Mouse (Mus musculus): ENCODE measurements around the gene Smarcc1. TPM values are rescaled to one million over a fixed set of nuclear protein-coding genes. Genes with fewer than 3 reads are reported as not detected.

Smarcc1 gene
- total and polyA plus RNA-seq, 3 experiments: 30.4 to 97.0 (median 41.3) TPM

GRCm38 (mm10) chr9:110228671-110229070 lies 111.2 kb downstream of the Smarcc1 start:
- dilution Hi-C loops (cut with MboI; ENCODE audit: extremely low pct_ligation_motif_present, extremely low pct_unique_long_range_greater_than_20kb, low sequenced_read_pairs): no loop called here
- no peak overlapping the region for H3K9ac ChIP-seq (ENCODE audit: insufficient read depth, low read depth)
- H3K36me3 ChIP-seq (replicated peaks in 1 of 2; ENCODE audit: control insufficient read depth in 1 of 2, insufficient read depth in 1 of 2, low read length in 1 of 2): peaks cover 30 to 68% of the 10 kb centered on the region in 2 experiments
- no peak overlapping the region for H3K4me3 ChIP-seq (replicated peaks in 1 of 3; ENCODE audit: low read depth in 2 of 3, low read length in 2 of 3, poor library complexity in 1 of 3)
- TF ChIP-seq MYC (IDR thresholded peaks at IDR 0.05; ENCODE audit: low read depth, low read length) (0 out of 2 replicates have a peak, but pooled peaks have one; percentile 49), JUN (IDR thresholded peaks at IDR 0.05; ENCODE audit: insufficient read depth, low read depth, low read length) (no peak)
- peak overlapping the region; percentile 88 for H3K27ac ChIP-seq (ENCODE audit: insufficient read depth, low read depth)
- no peaks in the 10 kb centered on the region for H3K27me3 ChIP-seq (replicated peaks)
- 0 out of 2 replicates have a peak, but pooled peaks cover 3% of the 10 kb centered on the region for H3K79me2 ChIP-seq (replicated peaks; ENCODE audit: control insufficient read depth, extremely low read depth, insufficient read depth, poor library complexity, severe bottlenecking)
- in situ Hi-C loops (cut with MboI; ENCODE audit: low pct_ligation_motif_present, low pct_unique_long_range_greater_than_20kb, low sequenced_read_pairs): no loop called here
- H3K9me3 ChIP-seq (replicated peaks; ENCODE audit: low read length): no peaks in the 10 kb centered on the region
- H3K4me1 ChIP-seq (ENCODE audit: control insufficient read depth in 1 of 2, insufficient read depth in 2 of 2): peaks cover 24 to 50% of the 10 kb centered on the region in 2 experiments
- peak; percentile 61 for DNase-seq (ENCODE audit: extremely low read depth)
- H3K4me2 ChIP-seq (ENCODE audit: insufficient read depth, low read depth, poor library complexity, severe bottlenecking): 0 out of 2 replicates have a peak overlapping the region, but pooled peaks have one; percentile 67

- dilution Hi-C loops (cut with MboI; ENCODE audit: extremely low pct_ligation_motif_present, extremely low pct_unique_long_range_greater_than_20kb, low sequenced_read_pairs) (no loop called here), in situ Hi-C loops (cut with MboI; ENCODE audit: low pct_ligation_motif_present, low pct_unique_long_range_greater_than_20kb, low sequenced_read_pairs) (no loop called here)
- TF ChIP-seq SIN3A (IDR thresholded peaks at IDR 0.05; ENCODE audit: low read length) (no peak; the same call in 1 of the 2 replicates), PAX5 (IDR thresholded peaks at IDR 0.05; ENCODE audit: low read length) (no peak), BHLHE40 (IDR thresholded peaks at IDR 0.05; ENCODE audit: low read depth, low read length) (no peak; the same call in 1 of the 2 replicates), TBP (conservative IDR thresholded peaks at IDR 0.05; ENCODE audit: low read depth, low read length) (no peak), MAFK (IDR thresholded peaks at IDR 0.05; ENCODE audit: insufficient replicate concordance, low read length) (no peak), HCFC1 (IDR thresholded peaks at IDR 0.05; ENCODE audit: low read depth, low read length) (peak; percentile 5; the same call in 1 of the 2 replicates), RAD21 (IDR thresholded peaks at IDR 0.05; ENCODE audit: low read depth, low read length) (no peak; the same call in 1 of the 2 replicates), UBTF (IDR thresholded peaks at IDR 0.05; ENCODE audit: low read depth, low read length) (0 out of 2 replicates have a peak, but pooled peaks have one; percentile 73), NELFE (IDR thresholded peaks at IDR 0.05; ENCODE audit: low read depth, low read length) (no peak), CHD1 (IDR thresholded peaks at IDR 0.05; ENCODE audit: low read depth, low read length) (no peak), GABPA (IDR thresholded peaks at IDR 0.05; ENCODE audit: insufficient replicate concordance, low read depth, low read length) (no peak), MXI1 (IDR thresholded peaks at IDR 0.05; ENCODE audit: low read depth, low read length) (peak; percentile 46), MEF2A (IDR thresholded peaks at IDR 0.05; ENCODE audit: borderline replicate concordance, low read depth, low read length) (peak; percentile 13; the same call in 1 of the 2 replicates), IRF4 (IDR thresholded peaks at IDR 0.05; ENCODE audit: low read depth, low read length) (peak; percentile 52; the same call in 1 of the 2 replicates), JUN (IDR thresholded peaks at IDR 0.05; ENCODE audit: insufficient read depth, low read depth, low read length) (no peak; the same call in 1 of the 2 replicates), NRF1 (IDR thresholded peaks at IDR 0.05; ENCODE audit: low read depth, low read length) (no peak), ZC3H11A (IDR thresholded peaks at IDR 0.05; ENCODE audit: low read depth, low read length) (no peak), RCOR1 (conservative IDR thresholded peaks at IDR 0.05; ENCODE audit: low read depth, low read length) (0 out of 2 replicates have a peak, but pooled peaks have one; percentile 67), KAT2A (IDR thresholded peaks at IDR 0.05; ENCODE audit: insufficient replicate concordance, low read length) (0 out of 2 replicates have a peak, but pooled peaks have one; percentile 23), USF1 (IDR thresholded peaks at IDR 0.05; ENCODE audit: low read depth, low read length) (no peak), JUND (conservative IDR thresholded peaks at IDR 0.05; ENCODE audit: low read depth, low read length) (no peak; the same call in 1 of the 2 replicates), SMC3 (IDR thresholded peaks at IDR 0.05; ENCODE audit: low read depth, low read length) (no peak), ELF1 (IDR thresholded peaks at IDR 0.05; ENCODE audit: low read depth, low read length) (0 out of 2 replicates have a peak, but pooled peaks have one; percentile 9), ETS1 (conservative IDR thresholded peaks at IDR 0.05; ENCODE audit: low read depth, low read length) (peak; percentile 47; the same call in 1 of the 2 replicates), TCF12 (IDR thresholded peaks at IDR 0.05; ENCODE audit: low read depth, low read length) (peak; percentile 63), CTCF (conservative IDR thresholded peaks at IDR 0.05 in 1 of 2, IDR thresholded peaks at IDR 0.05 in 1 of 2; ENCODE audit: low read depth in 2 of 2, low read length in 2 of 2) (peak in 1 of 2 experiments; percentile 7; a peak in 1 of 4 replicates), POLR2A (IDR thresholded peaks at IDR 0.05; ENCODE audit: low read depth, low read length) (no peak; the same call in 1 of the 2 replicates), EP300 (IDR thresholded peaks at IDR 0.05; ENCODE audit: low read length) (peak; percentile 71), MAX (IDR thresholded peaks at IDR 0.05; ENCODE audit: low read length) (peak; percentile 47; the same call in 1 of the 2 replicates), MAZ (IDR thresholded peaks at IDR 0.05; ENCODE audit: low read depth, low read length) (no peak), POLR2AphosphoS2 (IDR thresholded peaks at IDR 0.05; ENCODE audit: low read depth, low read length) (no peak)
Observed at GRCm38 (mm10) chr9:110229112-110229511, 111.6 kb downstream of the Smarcc1 start.

More at GRCm38 (mm10) chr9:110229112-110229511, 111.6 kb downstream of the Smarcc1 start:
- H3K27me3 ChIP-seq (replicated peaks): no peaks in the 10 kb centered on the region
- H3K27ac ChIP-seq (ENCODE audit: insufficient read depth, low read depth): peak overlapping the region; percentile 94
- H3K4me1 ChIP-seq (ENCODE audit: control insufficient read depth in 1 of 2, insufficient read depth in 2 of 2): peaks cover 24 to 50% of the 10 kb centered on the region in 2 experiments
- H3K79me2 ChIP-seq (replicated peaks; ENCODE audit: control insufficient read depth, extremely low read depth, insufficient read depth, poor library complexity, severe bottlenecking): 0 out of 2 replicates have a peak, but pooled peaks cover 3% of the 10 kb centered on the region
- peak overlapping the region; percentile 41 for H3K9ac ChIP-seq (ENCODE audit: insufficient read depth, low read depth)
- peak overlapping the region; percentile 67 for H3K4me2 ChIP-seq (ENCODE audit: insufficient read depth, low read depth, poor library complexity, severe bottlenecking)
- H3K9me3 ChIP-seq (replicated peaks; ENCODE audit: low read length): no peaks in the 10 kb centered on the region
- H3K36me3 ChIP-seq (replicated peaks in 1 of 2; ENCODE audit: control insufficient read depth in 1 of 2, insufficient read depth in 1 of 2, low read length in 1 of 2): peaks cover 30 to 68% of the 10 kb centered on the region in 2 experiments
- DNase-seq (ENCODE audit: extremely low read depth): peak; percentile 77
- no peak overlapping the region for H3K4me3 ChIP-seq (replicated peaks in 1 of 3; ENCODE audit: low read depth in 2 of 3, low read length in 2 of 3, poor library complexity in 1 of 3)
